Mouse (Mus musculus): ENCODE measurements around the gene Slc25a23.

- TF ChIP-seq POLR2A (IDR thresholded peaks at IDR 0.05; ENCODE audit: extremely low read depth, insufficient read depth, low read length) (no peak), CTCF (IDR thresholded peaks at IDR 0.05; ENCODE audit: low read depth, low read length) (no peak)
Observed at GRCm38 (mm10) chr17:57012245-57012795, 47.3 kb downstream of the Slc25a23 start.

Measured in liver, adult 2 months (tissue).